Mouse (Mus musculus) kidney, postnatal 10 days (tissue): Measurements from ENCODE around the gene Ino80b.

ENCODE experiments used
- DNase-seq: peaks from one replicate; pipeline ENCODE4 v3.0.0; 2021; ENCODE audit warnings: mixed read lengths

Gene Ino80b

GRCm38 (mm10) chr6:83116373-83117164, 8.7 kb downstream of the Ino80b start:
- DNase-seq: peak; percentile 11

- DNase-seq: no peak
These were observed 9.4 kb downstream of the Ino80b start for GRCm38 (mm10) chr6:83115682-83116372.

GRCm38 (mm10) chr6:83115011-83115671, 10.1 kb downstream of the Ino80b start, which contains the start of gene Mogs:
Gene Mogs, plus strand, starts transcription at chr6:83115496.
- peak; percentile 98 for DNase-seq

GRCm38 (mm10) chr6:83111510-83112136, 13.6 kb downstream of the Ino80b start:
- no peak for DNase-seq

- peak; percentile 90 for DNase-seq
These were observed 16.2 kb downstream of the Ino80b start, which contains the start of gene Mrpl53 for GRCm38 (mm10) chr6:83108762-83109668. Gene Mrpl53, plus strand, starts transcription at chr6:83109040.

- peak; percentile 89 for DNase-seq
These were observed 17.4 kb downstream of the Ino80b start for GRCm38 (mm10) chr6:83107566-83108400.

- no peak for DNase-seq
These were observed 21.1 kb downstream of the Ino80b start for GRCm38 (mm10) chr6:83104158-83104557.

GRCm38 (mm10) chr6:83103130-83103650, 22.0 kb downstream of the Ino80b start:
- DNase-seq: no peak

- peak; percentile 83 for DNase-seq
These were observed 23.3 kb downstream of the Ino80b start for GRCm38 (mm10) chr6:83101688-83102556.

GRCm38 (mm10) chr6:83101316-83101687, 23.9 kb downstream of the Ino80b start, which contains the start of the genes Ccdc142 and Gm42688:
Gene Ccdc142, plus strand, starts transcription at chr6:83101601.
Gene Gm42688, plus strand, starts transcription at chr6:83101617.
- DNase-seq: peak; percentile 93

GRCm38 (mm10) chr6:83098411-83098810, 26.8 kb downstream of the Ino80b start:
- peak; percentile 64 for DNase-seq

GRCm38 (mm10) chr6:83095968-83096367, 29.3 kb downstream of the Ino80b start:
- no peak for DNase-seq

GRCm38 (mm10) chr6:83092416-83093127, 32.7 kb downstream of the Ino80b start:
- DNase-seq: peak; percentile 82

- DNase-seq: no peak
These were observed 37.3 kb downstream of the Ino80b start for GRCm38 (mm10) chr6:83087926-83088260.

- peak; percentile 63 for DNase-seq
These were observed 37.9 kb downstream of the Ino80b start for GRCm38 (mm10) chr6:83087205-83087925.

- DNase-seq: peak; percentile 25
These were observed 38.9 kb downstream of the Ino80b start, which contains the start of gene Lbx2 for GRCm38 (mm10) chr6:83086121-83087035. Gene Lbx2, plus strand, starts transcription at chr6:83086367.

- no peak for DNase-seq
These were observed 40.8 kb downstream of the Ino80b start for GRCm38 (mm10) chr6:83084477-83084876.
